Mouse (Mus musculus) heart, adult 11 months (tissue): ENCODE results near the gene Sars.

ENCODE experiments used
- DNase-seq: peaks from one replicate; pipeline ENCODE4 v3.0.0; 2022

Sars gene

DNA sequence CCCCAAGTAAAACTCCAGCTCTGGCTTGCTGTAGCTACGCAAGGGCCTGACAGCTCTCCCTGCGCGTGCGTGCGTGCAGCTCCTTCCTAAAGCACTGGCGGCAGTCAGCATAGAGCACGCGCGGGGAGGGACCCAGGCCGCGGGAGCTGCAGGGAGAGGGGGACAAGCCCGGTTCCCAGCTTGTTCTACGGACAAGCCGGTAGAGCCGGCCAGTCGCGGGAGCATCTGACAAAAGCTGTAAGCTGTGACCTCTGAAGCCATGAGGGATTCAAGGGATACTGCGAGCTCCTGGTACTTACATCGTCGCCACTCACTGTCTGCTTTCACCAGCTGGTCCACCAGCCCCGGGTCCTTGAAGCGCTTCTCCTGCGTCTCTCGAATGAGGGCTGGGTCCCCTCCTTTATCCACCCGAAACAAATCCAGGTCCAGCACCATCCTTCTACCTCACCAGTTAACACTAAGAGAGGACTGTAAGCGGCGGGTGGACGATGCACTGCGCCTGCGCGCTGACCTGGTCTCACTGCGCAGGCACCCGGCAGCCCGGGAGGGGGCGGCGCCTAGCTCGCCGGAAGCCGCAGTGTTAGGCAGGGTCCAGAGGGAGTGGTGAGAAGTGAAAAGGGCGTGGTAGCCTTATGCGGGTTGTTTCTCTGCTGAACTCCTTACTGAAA is at the start of gene Sars:
Gene Sars, minus strand, starts transcription at position 512 of the 668 bp plus-strand sequence.
- peak; percentile 99 for DNase-seq

DNA sequence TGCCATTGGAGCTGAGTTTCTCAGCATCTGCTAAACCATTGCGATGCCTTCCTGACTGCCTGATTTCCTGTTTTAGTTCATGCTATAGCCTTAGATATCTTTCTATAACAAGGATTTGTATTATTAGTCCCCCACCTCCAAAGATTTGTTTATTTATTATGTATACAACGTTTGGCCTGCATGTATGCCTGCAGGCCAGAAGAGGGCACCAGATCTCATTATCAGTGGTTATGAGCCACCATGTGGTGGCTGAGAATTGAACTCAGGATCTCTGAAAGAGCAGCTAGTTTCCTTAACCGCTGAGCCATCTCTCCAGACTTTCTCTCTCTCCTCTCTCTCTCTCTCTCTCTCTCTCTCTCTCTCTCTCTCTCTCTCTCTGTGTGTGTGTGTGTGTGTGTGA is 45.0 kb upstream of the Sars start:
- no peak for DNase-seq

DNA sequence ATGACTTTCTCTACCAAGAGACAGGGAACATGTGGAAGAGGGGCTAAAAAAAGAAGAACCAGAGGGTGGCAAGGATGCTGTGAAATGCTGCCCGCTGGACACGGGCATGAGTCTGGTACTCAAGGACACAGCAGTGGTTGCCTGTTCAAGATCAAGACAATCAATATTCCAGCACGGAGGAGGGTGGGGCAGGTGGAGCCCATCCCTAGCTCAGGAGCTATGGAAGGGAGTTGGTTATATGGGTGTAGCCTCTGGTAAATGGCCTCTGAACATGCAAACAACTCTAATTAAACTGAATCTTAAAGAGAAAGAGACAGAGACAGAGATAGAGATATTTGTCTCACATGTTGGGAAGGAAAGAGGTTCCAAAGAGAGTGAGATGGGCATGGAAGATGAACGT is 39.7 kb upstream of the Sars start:
- no peak for DNase-seq

DNA sequence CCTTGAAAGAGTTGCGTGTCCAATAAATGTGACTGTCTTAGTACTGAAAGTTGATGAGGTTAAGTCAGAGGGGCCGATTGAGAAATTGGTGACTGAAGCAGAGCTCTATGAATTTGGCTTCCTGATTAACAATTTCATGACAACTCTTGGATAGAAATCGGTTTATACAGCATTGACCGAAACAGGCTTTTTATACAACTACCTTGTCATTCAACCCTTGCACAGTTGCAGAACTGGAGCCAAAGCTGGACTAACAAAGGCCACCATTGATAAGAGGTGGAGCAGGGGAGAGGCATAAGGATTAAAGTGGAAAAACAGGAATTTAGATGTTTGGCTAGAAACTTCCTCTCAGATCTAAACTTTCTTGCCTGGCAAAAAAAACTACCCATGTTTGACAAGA is 33.8 kb upstream of the Sars start:
- no peak for DNase-seq

DNA sequence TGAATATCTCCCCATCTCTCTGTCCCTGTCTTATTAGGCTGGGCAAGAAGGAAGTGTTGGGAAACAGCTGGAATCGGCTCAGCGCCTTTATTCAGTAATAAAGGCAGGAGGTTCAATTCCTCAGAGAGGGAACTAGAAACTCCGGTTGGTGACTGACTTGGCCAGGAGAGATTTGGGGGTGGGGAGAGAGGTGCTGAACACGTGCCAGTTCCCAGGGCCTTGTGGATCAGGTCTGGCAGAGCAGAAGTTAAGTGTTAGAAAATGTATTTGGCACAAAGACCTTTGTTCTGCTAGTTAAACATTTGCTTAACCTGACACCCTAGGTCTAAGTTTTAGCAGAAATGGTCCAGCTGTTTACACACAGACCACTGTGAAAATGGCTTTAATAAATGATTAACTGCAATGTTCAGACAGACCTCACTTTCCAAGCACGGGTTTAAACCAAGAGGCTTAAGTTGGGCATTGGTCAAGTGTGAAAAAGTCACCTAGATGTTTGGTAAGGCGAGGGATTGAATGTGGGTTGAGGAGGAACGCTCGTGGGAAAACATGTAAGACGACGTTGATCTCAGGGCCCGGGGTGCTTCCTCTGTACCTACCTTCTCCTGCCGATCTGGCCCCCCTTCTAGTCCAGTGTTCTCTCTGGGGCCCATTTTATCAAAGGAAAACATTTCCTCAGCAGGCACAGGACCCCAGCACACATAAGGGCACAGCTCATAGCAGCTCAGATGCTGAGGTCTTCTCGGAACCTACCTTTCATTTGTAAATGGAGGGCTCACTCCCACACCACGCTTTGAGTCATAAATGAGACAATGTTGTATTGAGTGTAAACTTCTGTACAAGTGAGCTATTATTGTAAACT is 32.0 kb upstream of the Sars start:
- DNase-seq: peak; percentile 90

DNA sequence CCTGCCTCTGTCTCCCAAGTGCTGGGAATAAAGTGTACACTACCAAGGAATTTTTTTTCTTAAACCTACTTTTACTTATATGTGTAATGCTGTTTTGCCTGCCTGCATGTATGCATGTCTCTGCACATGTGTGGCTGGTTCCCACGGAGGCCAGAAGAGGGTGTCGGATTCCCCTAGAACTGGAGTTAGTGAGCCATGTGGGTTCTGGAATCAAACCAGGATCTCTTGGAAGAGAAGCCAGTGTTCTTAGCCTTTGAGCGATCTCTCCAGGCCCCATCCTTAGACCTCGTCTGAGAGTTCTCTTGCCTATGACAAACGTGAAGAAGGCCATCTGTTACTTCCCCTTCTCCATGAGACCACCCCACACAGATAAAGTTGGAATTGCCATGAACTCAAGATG is 30.5 kb upstream of the Sars start:
- DNase-seq: no peak

DNA sequence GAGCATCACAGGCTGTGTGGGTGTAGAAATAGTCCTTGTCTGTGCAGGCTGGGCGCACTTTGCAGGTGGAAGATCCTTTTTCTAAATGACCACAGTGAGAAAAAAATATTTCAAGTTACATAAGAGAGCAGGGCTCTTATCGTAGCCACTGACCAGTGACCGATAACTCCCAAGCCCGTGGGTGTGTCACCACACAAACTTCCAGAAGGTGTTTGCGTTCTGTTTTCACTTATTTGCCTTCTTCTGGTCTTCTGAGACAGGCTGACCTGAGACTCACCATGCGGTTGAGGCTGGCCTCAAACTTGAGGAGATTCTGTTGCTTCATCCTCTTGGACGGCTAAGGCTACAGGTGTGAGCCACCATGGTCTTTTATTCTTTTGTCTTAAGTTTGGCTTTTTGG is 30.0 kb upstream of the Sars start:
- no peak for DNase-seq

DNA sequence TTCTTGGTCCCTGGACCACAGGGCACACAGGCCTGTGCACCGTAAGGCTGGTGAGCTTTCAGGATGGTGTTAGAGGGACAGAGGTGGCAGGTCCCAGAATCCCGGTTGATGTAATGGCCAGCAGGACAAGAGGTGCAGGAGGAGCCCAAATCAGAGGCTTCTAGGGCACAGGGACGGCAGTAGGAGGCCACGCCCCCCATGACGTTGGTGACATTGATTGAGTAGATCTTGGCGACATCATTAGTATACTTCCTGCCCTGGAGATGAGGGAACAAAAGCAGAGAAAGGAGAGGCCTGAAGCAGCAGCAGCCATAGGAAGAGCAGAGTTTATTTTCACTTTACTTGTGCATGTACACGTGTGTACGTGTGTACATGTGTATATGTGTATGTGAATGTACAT is 22.8 kb upstream of the Sars start:
- DNase-seq: no peak

DNA sequence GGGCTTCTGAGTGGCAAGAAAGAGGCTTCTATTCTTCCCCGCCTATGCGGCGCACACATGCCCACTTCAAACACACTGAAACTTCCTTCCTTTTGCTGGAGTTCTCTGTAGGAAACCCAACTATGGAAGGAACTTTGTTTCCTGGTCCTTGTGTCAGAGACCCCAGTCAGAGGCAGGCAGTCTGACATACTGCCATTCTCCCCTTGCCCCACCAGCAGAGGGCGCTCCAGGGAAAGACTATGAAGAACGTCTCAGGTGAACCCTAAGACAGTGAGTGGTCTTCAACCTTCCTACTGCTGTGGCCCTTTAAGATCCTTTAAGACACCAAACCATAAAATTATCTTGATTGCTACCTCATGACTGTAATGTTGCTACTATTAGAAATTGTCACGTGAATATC is 21.4 kb upstream of the Sars start:
- no peak for DNase-seq

DNA sequence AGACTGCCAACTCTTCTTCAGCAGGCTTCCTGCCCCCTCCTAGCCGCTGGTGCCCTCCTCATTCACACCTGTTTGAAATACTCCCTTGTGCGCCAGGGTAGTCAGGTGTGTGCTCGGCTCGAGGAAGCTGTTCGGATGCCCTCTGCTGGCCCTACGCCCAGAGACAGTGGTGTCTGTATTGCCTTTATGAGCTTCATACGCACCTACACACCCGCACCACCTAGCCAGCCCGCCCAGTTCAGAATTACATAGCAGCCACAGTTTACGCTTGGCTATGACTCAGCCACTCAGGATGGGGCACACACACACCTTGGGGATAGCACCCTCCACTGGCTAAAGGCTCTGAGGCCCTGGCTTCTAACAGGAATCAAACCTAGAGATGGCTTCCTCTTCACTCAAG is 13.9 kb upstream of the Sars start:
- DNase-seq: no peak

DNA sequence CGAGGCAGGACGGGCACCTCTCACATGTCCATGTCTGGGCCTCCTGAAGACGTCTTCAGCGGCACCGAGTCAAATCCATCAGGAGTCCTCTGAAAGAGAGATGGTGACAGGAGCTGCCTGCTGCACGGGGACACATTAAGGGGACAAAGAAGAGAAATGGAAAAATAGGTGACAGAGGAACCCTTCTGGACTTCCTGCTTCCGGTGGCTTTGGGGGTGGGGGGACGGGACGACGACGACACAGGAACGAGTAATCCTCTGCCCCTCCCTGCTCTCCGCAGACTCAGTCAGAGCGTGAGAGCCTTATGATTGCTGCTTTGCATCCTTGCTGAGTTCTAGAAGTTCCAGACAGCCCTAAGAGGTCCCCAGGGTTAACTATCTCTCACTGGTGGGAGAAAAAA is 13.4 kb upstream of the Sars start:
- DNase-seq: no peak

DNA sequence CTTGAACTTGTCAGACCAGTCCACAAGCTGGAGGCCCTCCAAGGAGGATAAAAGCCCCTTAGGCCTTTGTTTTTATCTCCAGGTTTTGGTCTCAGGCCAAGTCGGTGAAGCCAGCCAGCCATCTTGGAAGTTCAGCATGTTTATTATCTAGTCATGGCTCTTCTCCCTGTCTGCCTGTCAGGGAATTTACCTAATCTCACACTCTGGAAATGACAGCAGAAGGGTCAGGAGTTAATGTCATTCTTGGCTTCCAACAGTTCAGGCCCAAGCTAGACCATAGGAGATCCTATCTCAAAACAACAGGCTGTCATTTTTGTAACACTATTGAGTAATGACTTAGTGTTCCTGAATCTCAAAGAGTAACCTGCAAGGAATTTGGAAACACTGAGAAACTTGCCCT is 9.2 kb upstream of the Sars start:
- no peak for DNase-seq

DNA sequence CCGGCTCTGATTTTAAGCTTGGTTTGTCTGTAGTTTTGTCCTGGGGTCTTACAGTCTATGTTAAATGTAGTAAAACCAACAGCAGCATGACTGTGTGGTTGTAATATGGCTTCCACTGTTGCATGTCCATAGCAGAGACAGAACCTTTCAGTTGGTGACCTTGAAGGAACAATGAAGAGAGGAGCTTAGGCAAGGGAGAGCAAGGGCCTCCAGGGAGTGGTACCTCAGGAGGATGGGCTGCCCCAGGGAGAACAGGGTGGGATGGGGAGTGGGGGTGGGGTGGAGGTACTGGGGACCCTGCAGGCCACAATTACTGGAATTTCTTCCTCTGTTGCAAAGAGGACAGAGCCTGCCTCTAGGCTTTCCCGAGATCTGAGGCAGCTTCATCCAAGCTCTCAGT is 7.0 kb upstream of the Sars start:
- no peak for DNase-seq

DNA sequence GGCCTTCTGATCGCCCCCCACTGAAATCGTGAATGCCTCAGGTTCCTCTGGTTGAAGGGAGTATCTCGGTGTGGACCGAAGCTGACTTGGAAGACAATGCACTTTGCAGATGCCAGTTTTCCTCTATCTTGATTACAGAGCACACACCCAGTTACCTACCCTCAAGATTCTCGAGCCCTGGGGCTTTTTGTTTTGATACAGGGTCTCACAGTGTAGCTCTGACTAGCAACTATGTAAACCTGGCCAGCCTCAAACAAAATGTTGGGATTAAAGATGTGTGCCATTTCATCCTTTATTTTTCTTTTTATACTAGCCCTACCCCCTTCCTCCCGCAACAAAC is 327 bp upstream of the Sars start:
- no peak for DNase-seq

DNA sequence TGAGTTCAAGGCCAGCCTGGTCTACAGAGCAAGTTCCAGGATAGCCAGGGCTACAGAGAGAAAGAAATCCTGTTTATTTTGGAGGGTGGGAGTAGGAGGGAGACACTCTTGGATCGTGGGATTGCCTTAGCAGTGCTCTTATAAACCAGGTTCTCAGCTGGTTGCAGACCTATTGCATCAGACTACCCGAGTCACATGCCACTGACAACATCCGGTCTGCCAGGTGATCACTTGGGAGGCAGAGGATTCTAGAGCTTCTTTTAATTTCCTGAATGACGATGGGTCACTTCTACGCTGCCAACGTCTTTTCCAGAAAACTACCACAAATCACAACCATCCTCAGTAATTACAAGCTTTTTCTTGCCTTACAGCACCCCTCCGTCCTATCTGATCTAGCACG is 980 bp downstream of the Sars start:
- DNase-seq: peak; percentile 96

DNA sequence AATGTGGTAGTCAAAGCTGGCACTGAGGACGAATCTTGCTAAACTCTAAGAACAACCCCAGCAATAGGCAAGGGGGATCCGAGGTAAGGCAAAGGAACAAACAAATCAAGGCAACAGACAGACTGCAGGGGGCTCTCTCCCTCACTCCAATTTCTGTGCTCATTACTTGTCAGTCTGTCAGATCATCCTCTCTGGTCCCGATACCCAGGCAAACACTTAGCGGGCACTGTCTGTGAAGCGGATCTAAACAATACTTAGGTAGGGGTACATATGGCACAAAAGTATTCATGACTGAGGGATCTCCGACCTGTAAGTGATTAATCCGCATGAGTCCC is 8.7 kb downstream of the Sars start:
- DNase-seq: no peak

DNA sequence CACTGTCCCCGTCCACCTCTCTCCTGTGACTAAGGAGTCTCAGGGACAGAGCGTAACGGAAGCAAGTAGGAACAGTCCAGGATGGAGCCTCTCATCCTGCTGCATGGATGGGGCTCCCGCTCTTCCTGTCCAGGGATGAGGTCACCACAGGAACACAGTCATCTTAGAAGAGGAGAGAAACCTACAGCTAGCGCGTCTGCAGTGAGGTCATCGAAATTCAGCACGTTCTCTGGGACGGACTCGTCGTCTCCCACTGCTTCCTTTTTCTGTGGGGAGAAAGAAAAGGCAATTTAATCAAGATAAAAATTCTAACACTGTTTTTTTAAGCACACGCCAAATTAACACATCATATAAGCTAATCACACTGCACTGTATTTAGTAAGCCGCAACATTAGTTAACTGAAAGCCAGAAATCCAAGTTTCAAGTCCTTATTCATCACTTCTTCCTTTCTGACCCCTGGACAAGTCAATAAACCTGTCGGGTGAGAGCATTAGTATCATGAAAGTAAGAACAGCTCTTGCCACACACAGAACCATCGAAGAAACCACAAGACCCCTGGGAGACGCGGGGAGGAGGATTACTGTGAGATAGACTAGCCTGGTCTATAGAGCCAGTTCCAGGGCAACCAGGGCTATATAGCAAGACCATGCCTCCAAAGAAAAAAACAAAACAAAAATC is 9.2 kb downstream of the Sars start:
- DNase-seq: peak; percentile 94

DNA sequence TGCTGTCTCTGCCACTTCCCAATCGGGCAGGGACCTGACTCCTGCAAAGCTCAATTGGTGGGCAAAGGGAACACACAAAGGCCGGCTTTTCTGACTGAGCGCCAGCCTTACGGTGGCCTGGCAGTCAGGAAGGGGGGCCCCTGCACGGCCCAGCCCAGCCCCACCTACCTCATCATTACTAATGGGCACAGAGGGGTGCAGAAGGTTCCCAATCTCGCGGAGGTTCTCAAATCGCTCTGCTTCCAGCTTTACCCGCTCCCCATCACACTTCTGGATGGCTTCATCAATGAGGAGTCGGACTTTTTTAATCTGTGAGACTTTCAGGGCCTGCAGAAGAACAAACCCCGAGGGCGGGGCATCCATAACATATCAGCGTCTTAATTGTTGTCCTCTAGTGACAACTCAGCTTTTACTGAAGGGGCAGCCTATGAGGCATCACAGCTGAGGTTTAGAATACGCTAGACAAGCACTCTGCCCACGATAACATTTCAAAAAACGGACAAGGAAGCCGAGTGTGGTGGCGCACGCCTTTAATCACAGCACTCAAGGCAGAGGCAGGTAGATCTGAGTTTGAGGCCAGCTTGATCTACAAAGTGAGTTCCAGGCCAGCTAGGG is 11.0 kb downstream of the Sars start:
- no peak for DNase-seq

DNA sequence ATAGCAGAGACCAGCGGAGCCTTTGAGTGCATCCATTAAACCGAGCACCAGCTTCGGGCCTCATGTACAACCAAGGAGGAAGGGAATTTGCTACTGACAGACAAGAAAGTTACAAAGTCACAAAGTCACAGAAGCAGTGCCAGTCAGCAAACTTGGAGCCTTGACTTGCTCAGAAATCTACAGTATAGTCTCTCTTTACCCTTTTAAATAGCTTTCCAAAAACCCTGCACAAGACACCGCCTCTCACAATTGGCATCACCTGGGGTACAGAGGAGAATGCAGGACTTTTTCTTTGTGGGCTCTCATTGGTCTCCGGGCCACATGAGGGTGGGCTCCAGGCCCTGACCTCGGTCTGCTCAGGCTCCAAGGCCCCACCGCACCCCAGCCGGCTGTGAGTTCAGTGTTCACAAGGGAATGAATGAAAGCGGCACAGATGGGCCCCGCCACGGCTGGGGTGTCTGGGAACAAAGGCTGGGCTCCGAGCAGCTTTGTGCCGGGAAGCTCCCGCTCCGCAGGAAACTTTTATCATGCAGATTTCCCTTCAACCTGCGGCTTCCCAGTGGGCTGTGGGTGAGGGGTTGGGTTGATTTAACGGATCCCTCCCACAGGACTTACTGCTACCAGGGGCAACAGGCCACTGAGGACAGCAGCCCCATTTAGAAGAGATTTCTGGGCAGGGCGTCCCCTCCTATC is 11.7 kb downstream of the Sars start:
- no peak for DNase-seq

DNA sequence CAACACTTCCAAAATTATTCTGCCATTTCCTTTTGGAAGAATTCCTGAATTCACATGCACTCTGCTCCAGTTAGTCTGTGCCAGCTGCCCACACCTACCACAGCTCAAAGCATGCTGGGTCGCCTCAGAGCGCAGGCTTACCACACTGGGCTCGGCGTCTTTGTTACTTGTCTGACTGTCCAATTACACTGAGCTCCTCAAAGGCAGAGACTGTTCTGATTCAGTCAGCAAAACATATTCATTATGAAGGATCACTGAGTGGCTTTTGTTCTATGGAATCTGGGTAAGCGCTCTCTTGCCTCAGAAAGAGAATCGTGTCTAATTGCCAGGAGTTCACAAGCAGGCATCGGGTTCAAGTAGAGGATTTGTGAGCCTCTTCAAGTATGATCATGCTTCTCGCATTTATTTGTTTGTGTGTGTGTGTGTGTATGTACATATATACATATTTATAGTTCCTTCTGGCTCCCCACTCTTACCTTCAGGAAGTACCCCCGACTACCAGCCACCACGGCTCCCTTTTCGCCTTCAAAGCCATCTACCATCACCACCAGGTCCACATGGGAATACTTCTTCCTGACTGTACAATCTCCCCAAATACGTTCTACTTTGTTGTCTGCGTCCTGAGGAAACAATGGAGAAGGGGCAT is 12.3 kb downstream of the Sars start:
- no peak for DNase-seq

DNA sequence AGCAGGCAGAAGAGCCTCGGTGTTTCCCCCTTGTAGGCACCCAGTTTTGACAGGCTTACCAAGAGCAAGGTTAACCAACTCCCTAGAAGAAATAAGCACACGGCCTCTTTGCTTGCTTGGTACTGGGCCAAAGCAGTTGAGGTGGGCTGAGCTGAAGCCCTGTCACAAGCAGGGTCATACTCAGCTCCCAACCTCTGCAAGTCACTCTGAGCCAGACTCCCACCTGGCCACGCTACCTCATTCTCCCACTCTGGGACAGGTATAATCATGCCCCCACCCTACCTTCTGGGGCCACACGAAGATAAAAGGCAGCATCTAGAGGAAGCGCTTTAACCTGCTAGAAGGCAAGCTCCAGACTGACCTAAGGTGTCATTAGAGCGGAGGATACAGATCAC is 19.4 kb downstream of the Sars start:
- DNase-seq: peak; percentile 61

DNA sequence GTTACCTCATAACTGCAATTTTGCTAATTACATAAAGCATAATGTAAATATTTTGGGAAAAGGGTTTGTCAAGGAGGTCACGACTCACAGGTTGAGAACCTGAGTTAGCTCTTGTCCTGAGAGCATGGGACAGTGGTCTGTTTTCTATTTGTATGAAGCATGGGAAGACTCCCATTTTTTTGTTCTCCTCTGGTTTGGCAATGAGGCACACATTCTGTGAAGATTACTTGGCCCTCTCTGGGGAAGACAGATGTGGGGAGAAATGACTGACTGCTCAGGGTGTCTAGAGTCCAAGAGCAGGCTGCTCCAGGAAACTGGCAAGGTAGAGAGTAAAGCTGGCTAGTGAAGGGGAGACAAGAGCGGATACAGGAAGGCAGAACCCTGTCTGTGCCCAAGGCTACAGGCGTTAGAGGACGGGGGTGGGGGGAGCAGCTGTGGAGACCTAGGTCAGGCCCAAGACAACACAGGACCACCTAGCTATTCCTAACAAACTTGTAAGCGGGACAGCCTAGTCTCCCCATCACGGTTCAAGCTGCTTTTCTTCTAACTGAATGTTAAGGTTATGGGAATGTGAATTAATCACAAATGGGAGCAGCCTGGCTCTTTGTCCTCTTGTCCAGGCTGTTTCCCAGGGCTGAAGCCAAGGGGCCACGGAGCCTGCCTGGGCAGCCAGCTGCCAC is 19.9 kb downstream of the Sars start:
- DNase-seq: peak; percentile 72
